9 mouse cellular contexts compared by ENCODE assay signal in genomic region chr3:128186278-128186677, GRCm38 (mm10).
DNase-seq lines count a peak whose midpoint lies in the region; ATAC-seq lines count a peak whose summit lies in the region.
"Had no signal": no experiment of that assay in that cellular context is flagged by ENCODE, and none has a peak within 500 bp of the region (broad histone marks: within the 10 kb centered on the region; RNA-seq: fewer than 3 reads in every experiment).

No protein-coding gene starts in this region.

- H3K4me1 ChIP-seq in hindbrain, embryonic 11.5 days (replicated peaks; ENCODE audit: control insufficient read depth, insufficient read depth, low read length), result no peaks in the 10 kb centered on the region
- H3K4me1 ChIP-seq in hindbrain, embryonic 13.5 days (replicated peaks), result no peaks in the 10 kb centered on the region

- WGBS in hindbrain, embryonic 11.5 days, result 20% methylated on average over 4 of the region's 4 CpGs
- 20% methylated on average over 4 of the region's 4 CpGs for WGBS in hindbrain, embryonic 13.5 days

- no peak overlapping the region for H3K4me3 ChIP-seq in hindbrain, embryonic 11.5 days (ENCODE audit: low read depth, low read length)
- H3K4me3 ChIP-seq in hindbrain, embryonic 13.5 days, result no peak overlapping the region
- H3K4me3 ChIP-seq: neural tube, embryonic 13.5 days had no signal

- no peaks in the 10 kb centered on the region for H3K36me3 ChIP-seq in hindbrain, embryonic 11.5 days (ENCODE audit: control insufficient read depth, insufficient read depth, low read length)
- H3K36me3 ChIP-seq in hindbrain, embryonic 13.5 days, result no peaks in the 10 kb centered on the region
- H3K36me3 ChIP-seq: neural tube, embryonic 13.5 days had no signal

- H3K4me2 ChIP-seq in hindbrain, embryonic 11.5 days (replicated peaks; ENCODE audit: low read depth, low read length), result no peak overlapping the region
- H3K4me2 ChIP-seq in hindbrain, embryonic 13.5 days, result no peak overlapping the region
- H3K4me2 ChIP-seq: neural tube, embryonic 13.5 days had no signal

- DNase-seq in hindbrain, embryonic 11.5 days (ENCODE audit: low spot score), result peak; percentile 45
- DNase-seq in Muller cell, postnatal 12 days (ENCODE audit: inconsistent ontology term), result peak; percentile 64
- peak; percentile 79 for DNase-seq in embryo, embryonic 10.5 days (ENCODE audit: low spot score)
- peak; percentile 45 to 49 for DNase-seq in kidney, postnatal 36 days
- no peak for DNase-seq in layer of hippocampus, adult 11-12 months (ENCODE audit: low spot score)
- DNase-seq in cerebellum, adult 11 months, result no peak
- DNase-seq in right cerebral cortex, postnatal 14 days, result no peak

- no peaks in the 10 kb centered on the region for H3K9me3 ChIP-seq in hindbrain, embryonic 11.5 days (ENCODE audit: control insufficient read depth, low read length)
- H3K9me3 ChIP-seq in hindbrain, embryonic 13.5 days, result no peaks in the 10 kb centered on the region
- H3K9me3 ChIP-seq: neural tube, embryonic 13.5 days had no signal

- H3K27me3 ChIP-seq in hindbrain, embryonic 11.5 days (ENCODE audit: control insufficient read depth, insufficient read depth, low read length), result no peaks in the 10 kb centered on the region
- no peaks in the 10 kb centered on the region for H3K27me3 ChIP-seq in hindbrain, embryonic 13.5 days
- H3K27me3 ChIP-seq: neural tube, embryonic 13.5 days had no signal

- no peak overlapping the region for H3K27ac ChIP-seq in hindbrain, embryonic 11.5 days (ENCODE audit: low read depth, low read length)
- no peak overlapping the region for H3K27ac ChIP-seq in hindbrain, embryonic 13.5 days
- H3K27ac ChIP-seq: neural tube, embryonic 13.5 days had no signal

- no peak for ATAC-seq in hindbrain, embryonic 11.5 days (ENCODE audit: low FRiP score)
- no peak for ATAC-seq in hindbrain, embryonic 13.5 days (ENCODE audit: low FRiP score)

- no peak overlapping the region for H3K9ac ChIP-seq in hindbrain, embryonic 11.5 days (ENCODE audit: low read depth, low read length)
- H3K9ac ChIP-seq in hindbrain, embryonic 13.5 days, result no peak overlapping the region
- H3K9ac ChIP-seq: neural tube, embryonic 13.5 days had no signal

Comparison
In these comparisons a context has a peak if more than half of its experiments do, and no peak if none do; other contexts are left out.
1. DNase-seq: peak in hindbrain, embryonic 11.5 days (single experiment), Muller cell, postnatal 12 days (single experiment), embryo, embryonic 10.5 days (single experiment) and kidney, postnatal 36 days (2 of 2); none in layer of hippocampus, adult 11-12 months (single experiment), cerebellum, adult 11 months (single experiment) and right cerebral cortex, postnatal 14 days (single experiment).